Mouse (Mus musculus) cerebellum, adult 9-11 months (tissue): ENCODE data around the gene Lzts2.

Source experiments
- DNase-seq: peaks from one replicate; pipeline ENCODE4 v3.0.0; 2022

The Lzts2 gene

GRCm38 (mm10) chr19:45003740-45004516, 10.3 kb upstream of the Lzts2 start:
- DNase-seq: no peak

GRCm38 (mm10) chr19:45005444-45005843, 8.8 kb upstream of the Lzts2 start, which contains the start of gene Twnk:
TSS of gene Twnk (plus strand) at chr19:45005663.
- no peak for DNase-seq

GRCm38 (mm10) chr19:45005957-45006712, 8.1 kb upstream of the Lzts2 start, which contains the start of gene Mrpl43:
TSS of gene Mrpl43 (minus strand) at chr19:45006442.
- peak; percentile 96 for DNase-seq

GRCm38 (mm10) chr19:45007021-45007420, 7.2 kb upstream of the Lzts2 start:
- no peak for DNase-seq

GRCm38 (mm10) chr19:45007425-45008191, 6.6 kb upstream of the Lzts2 start:
- peak; percentile 69 for DNase-seq

- DNase-seq: no peak
These were observed 3.6 kb upstream of the Lzts2 start for GRCm38 (mm10) chr19:45010646-45011045.

- DNase-seq: no peak
These were observed 2.0 kb upstream of the Lzts2 start for GRCm38 (mm10) chr19:45012219-45012618.

- DNase-seq: no peak
These were observed 1.6 kb upstream of the Lzts2 start for GRCm38 (mm10) chr19:45012636-45013035.

GRCm38 (mm10) chr19:45013581-45014225, 511 bp upstream of the Lzts2 start:
- no peak for DNase-seq

- peak; percentile 84 for DNase-seq
These were observed 778 bp downstream of the Lzts2 start for GRCm38 (mm10) chr19:45014981-45015402.

- peak; percentile 84 for DNase-seq
These were observed 1.5 kb downstream of the Lzts2 start for GRCm38 (mm10) chr19:45015518-45016281.

- peak; percentile 89 for DNase-seq
These were observed 2.4 kb downstream of the Lzts2 start for GRCm38 (mm10) chr19:45016341-45017215.

GRCm38 (mm10) chr19:45017216-45017771, 3.1 kb downstream of the Lzts2 start:
- DNase-seq: peak; percentile 92

- DNase-seq: peak; percentile 89
These were observed 3.7 kb downstream of the Lzts2 start for GRCm38 (mm10) chr19:45017909-45018308.

- DNase-seq: peak; percentile 79
These were observed 4.2 kb downstream of the Lzts2 start for GRCm38 (mm10) chr19:45018351-45018831.

- DNase-seq: no peak
These were observed 6.1 kb downstream of the Lzts2 start for GRCm38 (mm10) chr19:45020348-45020747.

- peak; percentile 40 for DNase-seq
These were observed 7.1 kb downstream of the Lzts2 start for GRCm38 (mm10) chr19:45021362-45021761.

- no peak for DNase-seq
These were observed 9.8 kb downstream of the Lzts2 start for GRCm38 (mm10) chr19:45023993-45024392.

GRCm38 (mm10) chr19:45024775-45025174, 10.6 kb downstream of the Lzts2 start:
- peak; percentile 37 for DNase-seq

- peak; percentile 43 for DNase-seq
These were observed 11.8 kb downstream of the Lzts2 start for GRCm38 (mm10) chr19:45025937-45026568.
